Mouse (Mus musculus): ENCODE results near the gene Wnt9b. TPM values are rescaled to one million over a fixed set of nuclear protein-coding genes. Genes with fewer than 3 reads are reported as not detected.

Gene Wnt9b
- polyA plus RNA-seq, 1 experiment = not detected

GRCm38 (mm10) chr11:103773387-103774227, 24.0 kb upstream of the Wnt9b start, which contains the start of gene Wnt3:
TSS of gene Wnt3 (plus strand) at chr11:103774150.
- H3K36me3 ChIP-seq (ENCODE audit: control insufficient read depth, insufficient read depth) = no peaks in the 10 kb centered on the region
- no peak within 1 kb of the TSS for H3K4me2 ChIP-seq (ENCODE audit: low read depth)
- H3K79me2 ChIP-seq (ENCODE audit: control insufficient read depth, insufficient read depth) = no peaks in the 10 kb centered on the region
- H3K27me3 ChIP-seq (ENCODE audit: control insufficient read depth, insufficient read depth, insufficient read length) = peaks cover 82% of the 10 kb centered on the region
- TF ChIP-seq REST (IDR thresholded peaks at IDR 0.05; ENCODE audit: insufficient read depth, insufficient read length) = no peak
- no peak within 1 kb of the TSS for H3ac ChIP-seq (ENCODE audit: control insufficient read depth, insufficient read length)
- no peak within 1 kb of the TSS for H3K4me3 ChIP-seq

DNA sequence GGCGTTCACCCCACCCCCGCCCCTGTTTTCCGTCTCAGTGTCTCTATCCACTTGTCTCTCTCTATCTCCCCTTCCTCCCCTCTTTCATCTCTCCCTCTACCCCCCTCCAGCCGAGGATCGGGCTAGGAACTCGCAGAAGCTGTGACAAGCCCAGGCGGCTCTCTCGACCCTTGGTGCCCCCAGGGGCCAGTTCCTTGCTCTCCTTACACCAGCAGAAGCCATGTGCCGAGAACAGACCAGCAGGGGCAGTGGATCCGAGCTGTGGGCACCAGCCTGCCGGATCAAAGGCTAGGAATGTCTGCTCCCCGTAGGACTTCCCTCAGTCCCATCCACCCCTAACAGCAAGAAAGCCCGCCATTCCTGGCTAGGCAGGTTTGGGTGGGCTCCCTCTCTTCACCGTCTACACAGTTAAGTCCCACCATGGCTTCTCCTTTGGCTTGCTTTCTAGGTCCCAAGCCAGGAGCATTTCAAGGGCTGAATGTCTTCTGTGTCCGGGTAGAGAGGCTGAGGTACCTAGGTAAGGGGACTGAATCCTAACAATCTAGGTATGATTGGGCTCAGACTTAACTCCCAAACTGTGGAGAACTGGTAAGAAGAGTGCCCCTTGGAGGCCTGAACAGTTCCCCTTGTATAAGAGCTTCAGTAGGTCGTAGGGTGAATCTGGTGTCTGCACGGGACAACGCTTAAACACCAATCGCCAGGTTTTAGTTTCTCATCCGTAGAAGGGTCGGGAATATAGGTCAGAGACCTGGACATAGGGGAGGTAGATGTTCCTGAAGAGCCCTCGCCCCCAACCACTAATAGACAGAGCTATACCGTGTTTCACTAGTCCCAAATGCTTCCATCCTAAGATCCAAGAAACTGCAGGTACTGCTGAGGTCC, 23.1 kb upstream of the Wnt9b start:
- Histone ChIP-seq H3K79me2 (ENCODE audit: control insufficient read depth, insufficient read depth) (no peaks in the 10 kb centered on the region), H3ac (ENCODE audit: control insufficient read depth, insufficient read length) (no peak overlapping the region), H3K4me3 (no peak overlapping the region), H3K4me2 (ENCODE audit: low read depth) (no peak overlapping the region), H3K36me3 (ENCODE audit: control insufficient read depth, insufficient read depth) (no peaks in the 10 kb centered on the region), H3K27me3 (ENCODE audit: control insufficient read depth, insufficient read depth, insufficient read length) (peaks cover 89% of the 10 kb centered on the region)
- TF ChIP-seq TCF3 (IDR thresholded peaks at IDR 0.05; ENCODE audit: insufficient read length, low read depth) = no peak

- Histone ChIP-seq H3K79me2 (ENCODE audit: control insufficient read depth, insufficient read depth) (no peaks in the 10 kb centered on the region), H3K4me3 (no peak overlapping the region), H3K36me3 (ENCODE audit: control insufficient read depth, insufficient read depth) (no peaks in the 10 kb centered on the region), H3ac (ENCODE audit: control insufficient read depth, insufficient read length) (no peak overlapping the region), H3K27me3 (ENCODE audit: control insufficient read depth, insufficient read depth, insufficient read length) (peaks cover 88% of the 10 kb centered on the region), H3K4me2 (ENCODE audit: low read depth) (no peak overlapping the region)
- TF ChIP-seq USF1 (IDR thresholded peaks at IDR 0.05; ENCODE audit: low read depth) = no peak
- TF ChIP-seq E2F4 (IDR thresholded peaks at IDR 0.05; ENCODE audit: insufficient read depth) = no peak
- no peak for TF ChIP-seq CEBPB (IDR thresholded peaks at IDR 0.05; ENCODE audit: insufficient read depth, poor library complexity, severe bottlenecking)
- TF ChIP-seq MYOD1 (IDR thresholded peaks at IDR 0.05; ENCODE audit: control insufficient read depth in 1 of 3, insufficient read length in 2 of 3, low read depth in 2 of 3) = no peak
- TF ChIP-seq POLR2AphosphoS2 (IDR thresholded peaks at IDR 0.05; ENCODE audit: insufficient read length, low read depth) = no peak
- TF ChIP-seq SRF (IDR thresholded peaks at IDR 0.05; ENCODE audit: control insufficient read depth, insufficient read length, low read depth) = no peak
- TF ChIP-seq TCF3 (IDR thresholded peaks at IDR 0.05; ENCODE audit: insufficient read length, low read depth) = no peak
- TF ChIP-seq MAX (IDR thresholded peaks at IDR 0.05; ENCODE audit: low read depth) = no peak
Observed at GRCm38 (mm10) chr11:103771160-103771817, 21.7 kb upstream of the Wnt9b start.

DNA sequence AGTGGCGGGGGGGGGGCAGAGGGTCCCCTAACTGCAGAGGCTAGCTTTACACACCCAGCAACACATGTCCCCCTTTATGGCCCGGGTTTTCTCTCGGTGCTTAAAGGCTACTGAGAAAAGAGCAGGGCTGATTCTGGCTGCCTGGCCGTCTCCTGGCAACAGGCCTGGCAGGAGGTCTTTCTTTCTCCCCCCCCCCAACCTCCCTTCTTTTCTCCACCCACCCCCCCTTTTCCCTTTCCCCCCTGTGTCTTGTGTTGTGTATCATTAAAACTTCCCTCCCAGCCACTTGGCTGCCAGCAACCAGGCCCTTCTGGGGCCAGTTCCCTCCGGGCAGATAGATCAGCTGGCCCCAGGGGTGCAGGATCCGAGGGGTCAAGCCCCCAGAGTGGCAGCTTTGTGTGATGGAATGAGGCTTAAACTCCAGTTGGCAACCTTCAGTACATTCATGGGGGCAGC, 16.0 kb upstream of the Wnt9b start:
- no peaks in the 10 kb centered on the region for H3K36me3 ChIP-seq (ENCODE audit: control insufficient read depth, insufficient read depth)
- no peak overlapping the region for H3ac ChIP-seq (ENCODE audit: control insufficient read depth, insufficient read length)
- H3K27me3 ChIP-seq (ENCODE audit: control insufficient read depth, insufficient read depth, insufficient read length) = peaks cover 62% of the 10 kb centered on the region
- no peak overlapping the region for H3K4me3 ChIP-seq
- H3K79me2 ChIP-seq (ENCODE audit: control insufficient read depth, insufficient read depth) = no peaks in the 10 kb centered on the region
- no peak overlapping the region for H3K4me2 ChIP-seq (ENCODE audit: low read depth)
- no peak for TF ChIP-seq MYOD1 (IDR thresholded peaks at IDR 0.05; ENCODE audit: control insufficient read depth in 1 of 3, insufficient read length in 2 of 3, low read depth in 2 of 3)
- no peak for TF ChIP-seq POLR2AphosphoS2 (IDR thresholded peaks at IDR 0.05; ENCODE audit: insufficient read length, low read depth)
- TF ChIP-seq CEBPB (IDR thresholded peaks at IDR 0.05; ENCODE audit: insufficient read depth, poor library complexity, severe bottlenecking) = no peak

GRCm38 (mm10) chr11:103764601-103765000, 15.0 kb upstream of the Wnt9b start:
- H3K27me3 ChIP-seq (ENCODE audit: control insufficient read depth, insufficient read depth, insufficient read length) = peaks cover 57% of the 10 kb centered on the region
- H3K36me3 ChIP-seq (ENCODE audit: control insufficient read depth, insufficient read depth) = no peaks in the 10 kb centered on the region
- TF ChIP-seq REST (IDR thresholded peaks at IDR 0.05; ENCODE audit: insufficient read depth, insufficient read length) (no peak), MAX (IDR thresholded peaks at IDR 0.05; ENCODE audit: low read depth) (no peak), MYOD1 (IDR thresholded peaks at IDR 0.05; ENCODE audit: control insufficient read depth in 1 of 3, insufficient read length in 2 of 3, low read depth in 2 of 3) (no peak), E2F4 (IDR thresholded peaks at IDR 0.05; ENCODE audit: insufficient read depth) (no peak), POLR2AphosphoS2 (IDR thresholded peaks at IDR 0.05; ENCODE audit: insufficient read length, low read depth) (no peak), CEBPB (IDR thresholded peaks at IDR 0.05; ENCODE audit: insufficient read depth, poor library complexity, severe bottlenecking) (no peak), SRF (IDR thresholded peaks at IDR 0.05; ENCODE audit: control insufficient read depth, insufficient read length, low read depth) (no peak), POLR2A (IDR thresholded peaks at IDR 0.05; ENCODE audit: insufficient read length, low read depth) (no peak), TCF12 (IDR thresholded peaks at IDR 0.05; ENCODE audit: insufficient read depth, poor library complexity, severe bottlenecking) (no peak), TCF3 (IDR thresholded peaks at IDR 0.05; ENCODE audit: insufficient read length, low read depth) (no peak)
- no peaks in the 10 kb centered on the region for H3K79me2 ChIP-seq (ENCODE audit: control insufficient read depth, insufficient read depth)
- H3K4me2 ChIP-seq (ENCODE audit: low read depth) = no peak overlapping the region
- no peak overlapping the region for H3ac ChIP-seq (ENCODE audit: control insufficient read depth, insufficient read length)
- no peak overlapping the region for H3K4me3 ChIP-seq

Data from myocyte (in vitro differentiated cells).